Mouse (Mus musculus): ENCODE measurements around the gene Rimkla. TPM values are rescaled to one million over a fixed set of nuclear protein-coding genes. Genes with fewer than 3 reads are reported as not detected.

The Rimkla gene
- polyA plus RNA-seq, 1 experiment from 2014 or later, result 0.05 TPM

- no peaks in the 10 kb centered on the region for H3K36me3 ChIP-seq (ENCODE audit: control insufficient read depth, insufficient read depth)
- H3K9me3 ChIP-seq (replicated peaks; ENCODE audit: control insufficient read depth, low read length), result no peaks in the 10 kb centered on the region
- 48% methylated on average over 6 of the region's 6 CpGs for WGBS (ENCODE audit: insufficient replicate concordance)
- H3K4me2 ChIP-seq (ENCODE audit: low read depth, low read length), result no peak overlapping the region
- no peaks in the 10 kb centered on the region for H3K27me3 ChIP-seq (ENCODE audit: control insufficient read depth, insufficient read depth, low read depth, low read length)
- H3K27ac ChIP-seq (ENCODE audit: low read length), result no peak overlapping the region
- H3K9ac ChIP-seq (ENCODE audit: low read depth, low read length), result no peak overlapping the region
- ATAC-seq (ENCODE audit: low read depth), result no peak
- H3K4me1 ChIP-seq (ENCODE audit: control insufficient read depth, low read depth, low read length), result no peaks in the 10 kb centered on the region
- no peak overlapping the region for H3K4me3 ChIP-seq (ENCODE audit: low read depth, low read length)
Observed at GRCm38 (mm10) chr4:119442539-119442938, 49.9 kb downstream of the Rimkla start.

GRCm38 (mm10) chr4:119441836-119442235 lies 50.6 kb downstream of the Rimkla start:
- no peak for ATAC-seq (ENCODE audit: low read depth)

DNA sequence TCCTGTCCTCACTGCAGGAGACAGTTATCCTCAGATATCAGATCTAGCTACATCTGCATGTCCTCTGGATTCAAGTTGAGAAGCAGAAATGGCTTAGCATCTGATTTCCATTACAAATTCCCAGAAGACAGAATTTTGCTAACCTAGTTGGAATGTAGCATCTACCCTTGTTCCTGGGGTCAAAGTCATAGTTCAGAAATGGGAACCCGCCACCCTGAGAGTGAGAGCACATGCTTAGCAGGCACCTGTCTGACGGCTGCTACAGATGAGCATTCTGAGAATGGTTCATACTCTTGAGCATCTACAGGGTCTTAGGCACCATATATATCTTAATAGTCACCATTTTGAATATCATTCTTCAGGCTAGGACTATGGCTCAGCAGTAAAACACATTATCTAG lies 54.5 kb downstream of the Rimkla start:
- Histone ChIP-seq H3K9ac (ENCODE audit: low read depth, low read length) (no peak overlapping the region), H3K27ac (ENCODE audit: low read length) (no peak overlapping the region), H3K9me3 (replicated peaks; ENCODE audit: control insufficient read depth, low read length) (peaks cover 3% of the 10 kb centered on the region; the same call in 1 of the 2 replicates), H3K27me3 (ENCODE audit: control insufficient read depth, insufficient read depth, low read depth, low read length) (no peaks in the 10 kb centered on the region), H3K4me2 (ENCODE audit: low read depth, low read length) (no peak overlapping the region), H3K4me3 (ENCODE audit: low read depth, low read length) (no peak overlapping the region), H3K4me1 (ENCODE audit: control insufficient read depth, low read depth, low read length) (no peaks in the 10 kb centered on the region), H3K36me3 (ENCODE audit: control insufficient read depth, insufficient read depth) (no peaks in the 10 kb centered on the region)
- 62% methylated on average over 2 of the region's 2 CpGs for WGBS (ENCODE audit: insufficient replicate concordance)
- no peak for ATAC-seq (ENCODE audit: low read depth)

More at GRCm38 (mm10) chr4:119441836-119442235, 50.6 kb downstream of the Rimkla start:
- Histone ChIP-seq H3K36me3 (ENCODE audit: control insufficient read depth, insufficient read depth) (no peaks in the 10 kb centered on the region), H3K9ac (ENCODE audit: low read depth, low read length) (no peak overlapping the region), H3K9me3 (replicated peaks; ENCODE audit: control insufficient read depth, low read length) (no peaks in the 10 kb centered on the region), H3K4me3 (ENCODE audit: low read depth, low read length) (no peak overlapping the region), H3K27ac (ENCODE audit: low read length) (no peak overlapping the region), H3K4me2 (ENCODE audit: low read depth, low read length) (no peak overlapping the region), H3K4me1 (ENCODE audit: control insufficient read depth, low read depth, low read length) (no peaks in the 10 kb centered on the region), H3K27me3 (ENCODE audit: control insufficient read depth, insufficient read depth, low read depth, low read length) (no peaks in the 10 kb centered on the region)
- 84% methylated on average over 4 of the region's 4 CpGs for WGBS (ENCODE audit: insufficient replicate concordance)

- H3K36me3 ChIP-seq (ENCODE audit: control insufficient read depth, insufficient read depth), result no peaks in the 10 kb centered on the region
- 23% methylated on average over 5 of the region's 5 CpGs for WGBS (ENCODE audit: insufficient replicate concordance)
- 0 out of 2 replicates have a peak, but pooled peaks have one; percentile 54 for ATAC-seq (ENCODE audit: low read depth)
- H3K4me3 ChIP-seq (ENCODE audit: low read depth, low read length), result no peak overlapping the region
- H3K4me1 ChIP-seq (ENCODE audit: control insufficient read depth, low read depth, low read length), result peaks cover 9% of the 10 kb centered on the region
- H3K27ac ChIP-seq (ENCODE audit: low read length), result no peak overlapping the region
- no peaks in the 10 kb centered on the region for H3K27me3 ChIP-seq (ENCODE audit: control insufficient read depth, insufficient read depth, low read depth, low read length)
- H3K9ac ChIP-seq (ENCODE audit: low read depth, low read length), result no peak overlapping the region
- peaks cover under 1% of the 10 kb centered on the region; the same call in 1 of the 2 replicates for H3K9me3 ChIP-seq (replicated peaks; ENCODE audit: control insufficient read depth, low read length)
- H3K4me2 ChIP-seq (ENCODE audit: low read depth, low read length), result peak overlapping the region; percentile 34
Observed at GRCm38 (mm10) chr4:119430678-119431077, 61.8 kb downstream of the Rimkla start.

GRCm38 (mm10) chr4:119427680-119428079 lies 64.7 kb downstream of the Rimkla start:
- Histone ChIP-seq H3K4me1 (ENCODE audit: control insufficient read depth, low read depth, low read length) (peaks cover 31% of the 10 kb centered on the region), H3K9ac (ENCODE audit: low read depth, low read length) (no peak overlapping the region), H3K4me2 (ENCODE audit: low read depth, low read length) (no peak overlapping the region), H3K27me3 (ENCODE audit: control insufficient read depth, insufficient read depth, low read depth, low read length) (no peaks in the 10 kb centered on the region), H3K4me3 (ENCODE audit: low read depth, low read length) (no peak overlapping the region), H3K9me3 (replicated peaks; ENCODE audit: control insufficient read depth, low read length) (no peaks in the 10 kb centered on the region), H3K27ac (ENCODE audit: low read length) (no peak overlapping the region), H3K36me3 (ENCODE audit: control insufficient read depth, insufficient read depth) (no peaks in the 10 kb centered on the region)
- 41% methylated on average over 2 of the region's 2 CpGs for WGBS (ENCODE audit: insufficient replicate concordance)
- peak; percentile 30; the same call in 1 of the 2 replicates for ATAC-seq (ENCODE audit: low read depth)

DNA sequence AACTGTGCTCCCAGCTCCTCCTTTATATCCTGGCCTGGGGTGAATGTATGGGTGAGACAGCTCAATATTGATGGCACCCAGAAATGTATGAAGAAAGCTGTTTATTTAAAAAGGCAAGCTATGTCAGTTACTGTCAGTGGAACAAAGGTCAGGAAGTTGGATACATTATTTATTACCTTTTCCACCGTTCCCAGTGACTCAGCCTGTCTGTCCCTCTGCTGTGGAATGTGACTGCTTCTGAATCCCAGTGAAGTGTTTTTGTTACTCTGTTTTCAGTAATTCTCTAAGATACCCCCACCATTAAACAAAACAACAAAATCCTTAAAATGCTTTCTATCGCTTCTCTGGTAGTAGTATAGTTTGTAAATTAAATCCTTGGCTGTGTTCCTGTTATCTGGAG lies 66.8 kb downstream of the Rimkla start:
- 47% methylated on average over 2 of the region's 2 CpGs for WGBS (ENCODE audit: insufficient replicate concordance)
- H3K4me2 ChIP-seq (ENCODE audit: low read depth, low read length), result 0 out of 2 replicates have a peak overlapping the region, but pooled peaks have one; percentile 13
- H3K9me3 ChIP-seq (replicated peaks; ENCODE audit: control insufficient read depth, low read length), result no peaks in the 10 kb centered on the region
- no peaks in the 10 kb centered on the region for H3K27me3 ChIP-seq (ENCODE audit: control insufficient read depth, insufficient read depth, low read depth, low read length)
- peak overlapping the region; percentile 37; the same call in 1 of the 2 replicates for H3K27ac ChIP-seq (ENCODE audit: low read length)
- no peak for ATAC-seq (ENCODE audit: low read depth)
- no peak overlapping the region for H3K9ac ChIP-seq (ENCODE audit: low read depth, low read length)
- peaks cover 41% of the 10 kb centered on the region for H3K4me1 ChIP-seq (ENCODE audit: control insufficient read depth, low read depth, low read length)
- no peak overlapping the region for H3K4me3 ChIP-seq (ENCODE audit: low read depth, low read length)
- H3K36me3 ChIP-seq (ENCODE audit: control insufficient read depth, insufficient read depth), result no peaks in the 10 kb centered on the region

DNA sequence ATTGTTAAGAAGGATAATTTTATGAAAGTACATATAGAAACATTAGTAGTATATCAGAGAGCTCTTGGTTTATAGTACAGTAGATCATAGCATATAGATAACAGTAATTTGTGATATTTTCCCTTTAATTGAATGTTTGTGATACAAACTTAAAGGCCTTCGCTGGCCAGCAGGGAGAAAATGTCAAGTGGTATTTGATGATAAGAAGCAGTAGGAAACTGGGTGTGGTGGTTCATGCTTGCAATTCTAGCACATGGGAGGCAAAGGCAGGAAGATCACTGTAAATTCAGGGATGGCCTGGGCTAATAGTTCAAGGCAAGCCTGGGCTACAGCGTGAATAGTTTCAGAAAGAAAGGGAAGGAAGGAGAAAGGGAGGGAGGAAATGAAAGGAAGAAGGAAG lies 67.4 kb downstream of the Rimkla start:
- no peaks in the 10 kb centered on the region for H3K9me3 ChIP-seq (replicated peaks; ENCODE audit: control insufficient read depth, low read length)
- peak overlapping the region; percentile 13; the same call in 1 of the 2 replicates for H3K4me2 ChIP-seq (ENCODE audit: low read depth, low read length)
- H3K9ac ChIP-seq (ENCODE audit: low read depth, low read length), result no peak overlapping the region
- H3K36me3 ChIP-seq (ENCODE audit: control insufficient read depth, insufficient read depth), result no peaks in the 10 kb centered on the region
- peak; percentile 22; the same call in 1 of the 2 replicates for ATAC-seq (ENCODE audit: low read depth)
- WGBS (ENCODE audit: insufficient replicate concordance), result 59% methylated on average over 2 of the region's 2 CpGs
- no peaks in the 10 kb centered on the region for H3K27me3 ChIP-seq (ENCODE audit: control insufficient read depth, insufficient read depth, low read depth, low read length)
- peak overlapping the region; percentile 55; the same call in 1 of the 2 replicates for H3K27ac ChIP-seq (ENCODE audit: low read length)
- no peak overlapping the region for H3K4me3 ChIP-seq (ENCODE audit: low read depth, low read length)
- H3K4me1 ChIP-seq (ENCODE audit: control insufficient read depth, low read depth, low read length), result peaks cover 41% of the 10 kb centered on the region

DNA sequence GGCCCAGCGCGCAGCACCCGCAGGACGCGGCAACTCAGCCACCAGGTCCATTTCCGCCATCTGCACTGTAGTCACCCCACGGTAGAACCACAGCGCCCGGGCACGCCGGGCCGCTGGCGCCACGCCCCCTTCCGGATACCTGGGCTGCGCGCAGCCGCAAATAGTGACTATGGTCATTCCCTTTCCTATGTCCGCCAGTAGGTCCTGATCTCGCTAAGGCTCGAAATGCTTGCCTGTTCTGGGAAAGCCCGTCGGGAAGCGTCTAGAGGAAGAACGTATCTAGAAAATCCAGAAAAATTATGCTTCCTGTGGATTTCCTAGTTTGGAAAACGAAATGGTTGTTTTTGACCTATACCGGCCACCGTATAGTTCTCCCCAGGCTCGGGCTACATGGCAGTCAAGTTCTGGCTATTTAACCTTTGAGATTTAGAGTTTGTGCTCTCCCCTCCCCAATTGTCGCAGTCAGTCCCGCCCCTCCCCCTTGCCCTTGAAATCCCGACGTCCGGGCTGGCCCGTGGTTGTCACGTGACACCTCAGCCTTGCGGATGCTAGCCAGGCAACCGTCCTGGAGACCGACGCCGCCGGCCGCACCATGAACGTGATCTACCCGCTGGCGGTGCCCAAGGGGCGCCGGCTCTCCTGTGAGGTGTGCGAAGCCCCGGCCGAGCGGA lies 70.0 kb downstream of the Rimkla start, which contains the start of the genes Ppcs and Zmynd12:
TSS of gene Ppcs (minus strand) at position 127 of the 671 bp plus-strand sequence.
TSS of gene Zmynd12 (plus strand) at position 521 of the 671 bp plus-strand sequence.
- H3K27me3 ChIP-seq (ENCODE audit: control insufficient read depth, insufficient read depth, low read depth, low read length), result no peaks in the 10 kb centered on the region
- peak within 1 kb of the TSS; percentile 89 for H3K27ac ChIP-seq (ENCODE audit: low read length)
- peaks cover 45% of the 10 kb centered on the region for H3K4me1 ChIP-seq (ENCODE audit: control insufficient read depth, low read depth, low read length)
- peak within 1 kb of the TSS; percentile 70 for H3K4me3 ChIP-seq (ENCODE audit: low read depth, low read length)
- peak; percentile 91 for ATAC-seq (ENCODE audit: low read depth)
- peak within 1 kb of the TSS; percentile 90 for H3K4me2 ChIP-seq (ENCODE audit: low read depth, low read length)
- WGBS (ENCODE audit: insufficient replicate concordance), result under 1% methylated on average over 51 of the region's 52 CpGs
- peak within 1 kb of the TSS; percentile 81 for H3K9ac ChIP-seq (ENCODE audit: low read depth, low read length)
- no peaks in the 10 kb centered on the region for H3K9me3 ChIP-seq (replicated peaks; ENCODE audit: control insufficient read depth, low read length)
- no peaks in the 10 kb centered on the region for H3K36me3 ChIP-seq (ENCODE audit: control insufficient read depth, insufficient read depth)

GRCm38 (mm10) chr4:119421921-119422293 lies 70.5 kb downstream of the Rimkla start:
- Histone ChIP-seq H3K36me3 (ENCODE audit: control insufficient read depth, insufficient read depth) (no peaks in the 10 kb centered on the region), H3K9me3 (replicated peaks; ENCODE audit: control insufficient read depth, low read length) (no peaks in the 10 kb centered on the region), H3K9ac (ENCODE audit: low read depth, low read length) (peak overlapping the region; percentile 81), H3K27ac (ENCODE audit: low read length) (peak overlapping the region; percentile 89), H3K4me1 (ENCODE audit: control insufficient read depth, low read depth, low read length) (peaks cover 46% of the 10 kb centered on the region), H3K4me2 (ENCODE audit: low read depth, low read length) (peak overlapping the region; percentile 90), H3K27me3 (ENCODE audit: control insufficient read depth, insufficient read depth, low read depth, low read length) (no peaks in the 10 kb centered on the region), H3K4me3 (ENCODE audit: low read depth, low read length) (peak overlapping the region; percentile 70)
- ATAC-seq (ENCODE audit: low read depth), result peak; percentile 12; the same call in 1 of the 2 replicates
- under 1% methylated on average over 31 of the region's 31 CpGs for WGBS (ENCODE audit: insufficient replicate concordance)
